Mouse (Mus musculus) lung, postnatal 0 days (tissue): ENCODE data around the gene 4930519G04Rik.

ENCODE experiments used
- CTCF ChIP-seq: IDR thresholded peaks from 2 replicates; pipeline ENCODE4 v1.5.1; 2016; ENCODE audit warnings: antibody characterized with exemption, mild to moderate bottlenecking
- EP300 ChIP-seq: IDR thresholded peaks from 2 replicates; pipeline ENCODE4 v1.6.1; 2016; ENCODE audit warnings: antibody characterized with exemption, mild to moderate bottlenecking, control low read depth

- TF ChIP-seq CTCF (no peak), EP300 (no peak)
Measured at GRCm38 (mm10) chr5:114922998-114923473, 69.6 kb downstream of the 4930519G04Rik start, which contains the start of gene Oasl1.
